Mouse (Mus musculus): ENCODE measurements around the gene Kcnc1. TPM values are rescaled to one million over a fixed set of nuclear protein-coding genes. Genes with fewer than 3 reads are reported as not detected.

Kcnc1 gene
- total and polyA plus RNA-seq, 3 experiments, result 0.08 to 0.14 TPM; not detected in 1

DNA sequence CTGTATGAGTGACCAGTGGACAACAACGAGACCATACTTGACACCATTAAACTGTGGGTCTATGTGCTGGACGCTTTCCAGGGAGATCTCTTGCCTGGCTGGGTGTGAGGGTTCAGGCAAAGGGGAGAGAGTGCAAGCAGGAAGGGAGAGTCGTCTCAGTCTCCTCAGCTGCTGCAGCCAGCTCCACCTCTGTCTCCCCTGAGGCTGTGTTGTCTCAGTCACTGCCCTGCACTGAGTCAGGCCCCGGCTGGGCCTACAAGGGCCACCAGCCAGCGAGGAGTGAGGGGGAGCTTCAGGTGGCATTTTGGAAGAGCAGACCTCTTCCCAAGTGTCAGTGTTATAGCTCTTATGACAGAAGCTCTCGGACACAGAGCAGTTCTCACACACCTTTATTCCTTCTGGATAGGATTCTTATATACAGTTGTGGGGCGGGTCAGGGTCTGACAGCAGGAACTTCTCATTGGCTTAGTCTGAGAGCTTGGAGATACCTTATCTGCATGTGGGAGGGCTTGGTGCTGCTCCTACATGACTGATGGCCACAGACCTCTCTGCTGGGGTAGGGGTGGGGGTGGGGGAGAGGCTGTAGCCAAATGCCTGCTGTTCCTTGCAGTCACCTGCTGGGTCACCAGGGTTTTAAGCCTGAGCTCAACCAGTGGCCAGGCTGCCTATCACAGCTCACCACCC lies 74.9 kb downstream of the Kcnc1 start:
- dilution Hi-C loops (cut with MboI; ENCODE audit: extremely low pct_ligation_motif_present, extremely low pct_unique_long_range_greater_than_20kb, low sequenced_read_pairs) (no loop called here), in situ Hi-C loops (cut with MboI; ENCODE audit: low pct_ligation_motif_present, low pct_unique_long_range_greater_than_20kb, low sequenced_read_pairs) (no loop called here)
- DNase-seq (ENCODE audit: extremely low read depth), result no peak
- Histone ChIP-seq H3K36me3 (replicated peaks in 1 of 2; ENCODE audit: control insufficient read depth in 1 of 2, insufficient read depth in 1 of 2, low read length in 1 of 2) (peaks cover 0 to 2% of the 10 kb centered on the region in 2 experiments), H3K4me3 (replicated peaks in 1 of 3; ENCODE audit: low read depth in 2 of 3, low read length in 2 of 3, poor library complexity in 1 of 3) (no peak overlapping the region), H3K27ac (ENCODE audit: insufficient read depth, low read depth) (no peak overlapping the region), H3K27me3 (replicated peaks) (no peaks in the 10 kb centered on the region), H3K79me2 (replicated peaks; ENCODE audit: control insufficient read depth, extremely low read depth, insufficient read depth, poor library complexity, severe bottlenecking) (no peaks in the 10 kb centered on the region), H3K9ac (ENCODE audit: insufficient read depth, low read depth) (no peak overlapping the region), H3K4me2 (ENCODE audit: insufficient read depth, low read depth, poor library complexity, severe bottlenecking) (no peak overlapping the region), H3K9me3 (replicated peaks; ENCODE audit: low read length) (no peaks in the 10 kb centered on the region), H3K4me1 (ENCODE audit: control insufficient read depth in 1 of 2, insufficient read depth in 2 of 2) (peaks cover 0 to 39% of the 10 kb centered on the region in 2 experiments; a peak in 2 of 4 replicates)
- TF ChIP-seq KAT2A (IDR thresholded peaks at IDR 0.05; ENCODE audit: insufficient replicate concordance, low read length) (no peak), MAFK (IDR thresholded peaks at IDR 0.05; ENCODE audit: insufficient replicate concordance, low read length) (no peak), USF1 (IDR thresholded peaks at IDR 0.05; ENCODE audit: low read depth, low read length) (no peak), NELFE (IDR thresholded peaks at IDR 0.05; ENCODE audit: low read depth, low read length) (no peak), USF2 (conservative IDR thresholded peaks at IDR 0.05; ENCODE audit: low read depth, low read length) (no peak), MAX (IDR thresholded peaks at IDR 0.05; ENCODE audit: low read length) (no peak), SIN3A (IDR thresholded peaks at IDR 0.05; ENCODE audit: low read length) (no peak), ZNF384 (IDR thresholded peaks at IDR 0.05; ENCODE audit: low read depth, low read length) (no peak), ZKSCAN1 (IDR thresholded peaks at IDR 0.05; ENCODE audit: borderline replicate concordance, low read depth, low read length) (no peak), PAX5 (IDR thresholded peaks at IDR 0.05; ENCODE audit: low read length) (no peak), RCOR1 (conservative IDR thresholded peaks at IDR 0.05; ENCODE audit: low read depth, low read length) (no peak), MYC (IDR thresholded peaks at IDR 0.05; ENCODE audit: low read depth, low read length) (no peak), E2F4 (IDR thresholded peaks at IDR 0.05; ENCODE audit: insufficient replicate concordance, low read depth, low read length) (no peak), CHD1 (IDR thresholded peaks at IDR 0.05; ENCODE audit: low read depth, low read length) (no peak), POLR2AphosphoS2 (IDR thresholded peaks at IDR 0.05; ENCODE audit: low read depth, low read length) (no peak), IRF4 (IDR thresholded peaks at IDR 0.05; ENCODE audit: low read depth, low read length) (no peak), NRF1 (IDR thresholded peaks at IDR 0.05; ENCODE audit: low read depth, low read length) (no peak), CHD2 (IDR thresholded peaks at IDR 0.05; ENCODE audit: low read length) (no peak), MAZ (IDR thresholded peaks at IDR 0.05; ENCODE audit: low read depth, low read length) (no peak)

DNA sequence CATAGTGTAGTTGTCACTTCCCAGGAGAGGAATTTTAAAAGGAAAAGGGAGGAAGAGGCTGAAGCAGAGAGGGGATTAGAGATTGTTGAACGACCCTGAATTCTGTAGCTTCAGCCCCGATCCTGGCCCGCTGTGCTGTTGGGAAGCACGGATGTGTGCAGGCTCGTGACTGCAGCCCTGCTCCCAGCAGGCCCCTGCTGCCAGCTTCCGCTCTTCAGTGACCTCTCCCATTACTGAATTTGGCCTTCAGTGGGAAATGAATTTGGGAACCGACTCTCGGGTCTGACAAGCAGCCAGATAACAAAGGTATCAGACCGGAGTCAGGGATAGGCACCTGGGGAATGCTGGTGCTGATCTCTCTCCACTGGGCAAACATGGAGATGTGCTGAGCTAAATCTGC lies 76.8 kb downstream of the Kcnc1 start:
- Histone ChIP-seq H3K79me2 (replicated peaks; ENCODE audit: control insufficient read depth, extremely low read depth, insufficient read depth, poor library complexity, severe bottlenecking) (no peaks in the 10 kb centered on the region), H3K36me3 (replicated peaks in 1 of 2; ENCODE audit: control insufficient read depth in 1 of 2, insufficient read depth in 1 of 2, low read length in 1 of 2) (no peaks in the 10 kb centered on the region), H3K4me3 (replicated peaks in 1 of 3; ENCODE audit: low read depth in 2 of 3, low read length in 2 of 3, poor library complexity in 1 of 3) (no peak overlapping the region), H3K9ac (ENCODE audit: insufficient read depth, low read depth) (no peak overlapping the region), H3K4me2 (ENCODE audit: insufficient read depth, low read depth, poor library complexity, severe bottlenecking) (no peak overlapping the region), H3K27ac (ENCODE audit: insufficient read depth, low read depth) (no peak overlapping the region), H3K4me1 (ENCODE audit: control insufficient read depth in 1 of 2, insufficient read depth in 2 of 2) (peaks cover 0 to 44% of the 10 kb centered on the region in 2 experiments; a peak in 2 of 4 replicates), H3K27me3 (replicated peaks) (no peaks in the 10 kb centered on the region), H3K9me3 (replicated peaks; ENCODE audit: low read length) (no peaks in the 10 kb centered on the region)
- dilution Hi-C loops (cut with MboI; ENCODE audit: extremely low pct_ligation_motif_present, extremely low pct_unique_long_range_greater_than_20kb, low sequenced_read_pairs), result no loop called here
- in situ Hi-C loops (cut with MboI; ENCODE audit: low pct_ligation_motif_present, low pct_unique_long_range_greater_than_20kb, low sequenced_read_pairs), result no loop called here
- TF ChIP-seq HCFC1 (IDR thresholded peaks at IDR 0.05; ENCODE audit: low read depth, low read length) (no peak), BHLHE40 (IDR thresholded peaks at IDR 0.05; ENCODE audit: low read depth, low read length) (no peak)
- DNase-seq (ENCODE audit: extremely low read depth), result no peak

All from CH12.LX (cell line).